Mouse (Mus musculus): ENCODE data around the gene Egr2.

Egr2 gene

DNA sequence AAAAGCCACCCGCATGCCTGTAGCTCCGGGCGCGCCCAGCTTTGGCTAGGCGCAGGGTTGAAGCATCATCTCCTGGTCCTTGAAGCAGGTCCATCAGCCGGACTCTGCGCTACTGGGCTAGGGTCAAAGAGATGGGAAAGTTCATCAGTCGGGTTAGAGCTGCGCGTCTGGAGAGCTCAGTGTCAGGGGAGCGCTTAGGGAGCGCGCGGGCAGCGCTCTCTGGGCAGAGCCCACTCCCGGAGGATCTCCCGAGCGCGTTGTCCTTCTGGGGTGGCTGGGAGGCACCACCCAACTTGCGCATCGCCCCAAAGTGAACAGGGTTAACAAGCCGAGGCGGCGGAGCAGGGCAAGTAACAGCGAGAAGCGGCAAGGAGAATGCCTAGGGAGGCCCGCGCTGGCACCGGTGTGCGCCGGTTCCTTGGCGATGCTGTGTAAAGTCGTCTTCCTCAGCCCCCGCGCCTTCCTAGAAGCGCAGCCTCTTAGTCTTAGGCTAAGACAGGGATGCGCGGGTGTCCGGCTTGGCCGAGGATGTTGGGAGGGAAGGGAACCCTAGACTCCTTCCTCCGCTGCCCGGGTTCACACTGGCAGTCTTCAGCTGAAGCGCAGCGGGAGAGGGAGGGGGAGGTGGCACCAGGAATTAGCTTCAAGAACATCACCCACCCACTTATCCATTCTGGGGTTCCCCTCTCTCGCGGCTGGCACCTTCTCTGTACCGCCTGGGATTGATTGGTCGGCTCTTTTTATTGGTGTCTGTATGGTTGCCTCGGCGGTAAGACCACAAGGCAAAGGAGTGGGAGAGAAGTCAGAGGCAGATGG lies 3.5 kb downstream of the Egr2 start:
- no peak for DNase-seq (ENCODE audit: low spot score in 2 of 2)

GRCm38 (mm10) chr10:67539401-67539730 lies 4.1 kb downstream of the Egr2 start:
- no peak for DNase-seq (ENCODE audit: low spot score in 2 of 2)

- DNase-seq (ENCODE audit: low spot score in 2 of 2), result no peak
Measured at GRCm38 (mm10) chr10:67540591-67540990, 5.3 kb downstream of the Egr2 start.

DNA sequence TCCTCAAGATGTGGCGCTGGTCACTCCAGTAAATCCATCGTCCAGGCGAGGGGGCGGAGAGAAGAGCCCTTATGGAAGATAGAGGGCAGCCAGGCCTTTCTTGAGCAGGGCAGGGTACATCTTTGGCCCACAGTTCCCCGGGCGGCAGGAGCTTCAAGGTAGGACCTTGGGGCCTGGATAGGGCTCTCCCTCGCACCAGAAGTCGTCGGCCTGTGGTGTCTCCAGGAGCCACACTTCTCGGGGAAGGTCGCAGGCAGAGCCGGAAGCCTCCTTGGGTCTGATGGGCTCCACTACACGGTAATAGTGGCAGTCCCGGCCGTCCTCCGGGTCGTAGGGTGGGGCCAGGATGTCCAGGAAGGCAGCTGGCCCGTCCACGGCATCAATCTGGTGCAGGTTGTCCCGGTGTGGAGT lies 12.6 kb downstream of the Egr2 start:
- DNase-seq (ENCODE audit: low spot score in 2 of 2), result no peak

DNA sequence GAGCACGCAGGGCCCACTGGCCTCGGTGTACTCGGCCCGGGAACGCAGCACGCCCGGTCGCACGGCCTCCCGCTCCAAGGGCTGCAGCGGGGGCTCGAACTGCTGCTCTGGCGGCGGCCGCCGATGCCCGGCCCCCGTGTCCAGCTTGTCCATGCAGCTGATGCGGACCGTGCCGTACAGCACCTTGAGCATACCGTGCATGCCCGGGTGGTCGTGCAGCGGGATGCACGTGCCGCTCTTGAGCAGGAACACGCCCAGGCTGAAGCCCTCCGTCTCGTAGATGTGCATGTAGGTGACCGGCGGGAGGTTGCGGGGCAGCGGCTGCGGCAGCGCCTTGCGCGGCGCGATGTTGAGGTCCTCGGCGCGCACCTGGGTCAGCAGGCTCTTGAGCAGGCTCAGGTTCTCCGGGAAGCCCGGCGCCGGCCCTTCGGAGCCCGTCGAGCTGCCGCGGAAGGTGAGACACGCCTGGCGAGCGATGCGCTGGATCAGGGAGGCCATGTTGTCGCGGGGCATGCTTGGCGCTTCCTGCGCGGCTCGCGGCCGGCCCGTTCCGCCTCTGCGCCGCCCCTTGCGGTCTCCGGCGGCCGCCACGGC lies 13.1 kb downstream of the Egr2 start:
- peak in 1 of 2 experiments; percentile 68 for DNase-seq (ENCODE audit: low spot score in 2 of 2)

- DNase-seq (ENCODE audit: low spot score in 2 of 2), result peak; percentile 82 to 89
Measured at GRCm38 (mm10) chr10:67548877-67549731, 13.8 kb downstream of the Egr2 start, which contains the start of gene Ado. Gene Ado, minus strand, starts transcription at chr10:67548955.

DNA sequence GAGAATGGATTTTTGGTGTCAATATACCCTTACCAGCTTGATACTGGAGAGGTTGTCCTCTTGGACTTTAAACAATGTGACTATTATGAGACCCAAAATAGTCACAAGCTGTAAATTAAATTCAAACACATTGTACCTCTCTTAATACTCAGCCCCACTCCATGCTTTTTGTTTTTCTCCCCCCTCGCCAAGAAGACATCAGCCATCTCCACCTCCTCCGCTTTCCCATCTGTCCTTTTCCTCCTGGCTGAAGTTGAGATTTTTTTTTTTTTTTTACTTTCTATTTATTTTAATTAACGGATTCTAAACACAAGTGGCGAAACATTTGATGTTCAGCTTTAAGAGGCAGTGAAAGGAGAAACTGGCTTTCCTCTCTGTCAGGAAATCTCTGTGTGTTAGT lies 22.8 kb downstream of the Egr2 start:
- no peak for DNase-seq (ENCODE audit: low spot score in 2 of 2)

DNA sequence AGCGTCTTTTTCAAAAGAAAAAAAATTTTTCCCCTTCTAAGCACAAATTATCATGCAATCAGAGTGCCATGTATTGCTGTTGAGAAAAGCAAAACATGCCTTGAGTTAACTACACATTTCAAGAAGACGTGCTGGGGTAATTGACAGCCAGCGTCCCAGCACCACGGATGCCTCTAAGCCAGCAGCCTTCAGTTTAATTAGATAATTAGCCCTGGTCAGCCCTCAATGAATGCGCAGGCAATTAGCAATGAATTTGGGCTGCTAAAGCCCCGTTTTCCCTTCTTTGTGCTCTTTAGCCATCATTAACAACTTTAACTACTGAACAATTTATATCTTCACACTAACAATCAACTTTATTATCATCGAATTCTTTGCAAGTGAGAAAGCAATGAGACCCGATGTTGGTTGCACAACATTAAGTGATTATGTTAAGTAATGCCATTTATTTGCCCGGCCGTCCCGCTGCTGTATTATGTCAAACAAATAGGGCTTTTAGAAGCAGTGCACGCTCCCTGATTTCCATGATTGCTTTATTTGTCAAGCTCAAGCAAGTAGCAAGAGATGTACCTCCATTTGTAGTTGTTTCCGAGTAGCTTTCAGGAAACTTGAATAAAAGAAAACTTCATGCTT lies 24.6 kb downstream of the Egr2 start:
- DNase-seq (ENCODE audit: low spot score in 2 of 2), result no peak

DNA sequence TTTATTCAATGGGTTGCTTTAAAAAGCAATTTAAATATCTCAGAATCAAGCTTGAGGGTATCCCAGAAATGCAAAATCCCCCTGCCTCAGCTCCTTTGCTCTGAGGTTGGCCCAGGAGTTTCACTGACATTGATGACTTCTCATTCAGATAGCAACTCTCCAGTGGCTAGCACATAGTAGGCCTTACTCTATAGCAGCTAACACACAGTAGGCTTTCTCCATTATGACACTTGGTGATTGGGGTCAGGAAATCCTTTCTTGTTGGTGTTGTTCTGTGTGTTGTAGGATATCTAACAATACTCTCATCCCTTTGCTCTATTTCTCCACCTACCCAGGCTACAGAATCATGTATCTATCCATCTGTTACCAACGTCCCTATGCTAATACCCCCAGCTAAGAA lies 25.9 kb downstream of the Egr2 start:
- DNase-seq (ENCODE audit: low spot score in 2 of 2), result no peak

GRCm38 (mm10) chr10:67564509-67564908 lies 29.2 kb downstream of the Egr2 start:
- no peak for DNase-seq (ENCODE audit: low spot score in 2 of 2)

- DNase-seq (ENCODE audit: low spot score in 2 of 2), result no peak
Measured at GRCm38 (mm10) chr10:67566104-67566503, 30.8 kb downstream of the Egr2 start.

DNA sequence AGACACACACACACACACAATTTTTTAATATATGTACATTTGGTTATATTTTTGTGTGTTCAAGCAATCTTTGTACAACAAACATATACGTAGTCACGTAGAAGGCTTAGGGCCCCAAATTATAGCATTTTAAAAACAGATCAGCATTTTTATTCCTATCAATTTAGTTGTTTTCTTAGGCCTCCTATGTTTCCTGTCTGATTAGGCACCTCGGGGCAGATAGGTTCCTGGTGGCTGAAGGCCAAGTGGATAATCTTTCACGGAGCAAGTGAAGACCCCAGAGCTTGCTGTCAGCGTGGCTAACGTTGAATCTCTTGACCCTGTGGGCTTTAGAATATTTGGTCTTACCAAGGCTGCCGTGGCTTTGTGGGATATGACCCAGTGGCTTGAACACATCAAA lies 34.3 kb downstream of the Egr2 start:
- DNase-seq (ENCODE audit: low spot score in 2 of 2), result no peak

- no peak for DNase-seq (ENCODE audit: low spot score in 2 of 2)
Measured at GRCm38 (mm10) chr10:67571443-67571842, 36.2 kb downstream of the Egr2 start.

- no peak for DNase-seq (ENCODE audit: low spot score in 2 of 2)
Measured at GRCm38 (mm10) chr10:67573310-67573709, 38.0 kb downstream of the Egr2 start.

GRCm38 (mm10) chr10:67579830-67580229 lies 44.6 kb downstream of the Egr2 start:
- DNase-seq (ENCODE audit: low spot score in 2 of 2), result no peak

DNA sequence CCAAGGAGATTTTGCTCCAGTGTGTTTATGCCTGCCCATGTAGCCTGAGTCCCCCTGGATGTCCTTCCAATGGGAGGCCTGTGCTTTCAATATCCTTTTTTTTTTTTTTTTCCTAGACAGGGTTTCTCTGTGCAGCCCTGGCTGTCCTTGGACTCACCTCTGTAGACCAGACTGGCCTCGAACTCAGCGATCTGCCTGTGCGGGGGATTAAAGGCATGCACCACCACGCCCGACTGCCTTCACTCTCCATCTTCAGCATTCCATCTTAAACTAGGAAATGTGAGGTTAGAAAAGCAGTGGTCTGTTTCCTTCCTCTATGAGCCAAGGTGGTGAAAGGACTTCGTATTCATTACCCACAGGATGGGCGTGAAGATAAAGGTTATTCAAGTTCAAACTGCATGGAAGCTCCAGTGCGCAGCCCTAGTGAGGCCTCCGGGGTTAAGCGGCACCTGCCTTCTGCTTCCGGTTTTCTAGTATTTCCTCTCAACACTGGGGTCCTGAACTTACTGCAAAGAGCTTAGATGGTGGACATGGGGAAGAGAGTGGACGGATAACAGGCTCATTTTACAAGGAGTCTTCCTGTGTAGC lies 46.5 kb downstream of the Egr2 start:
- DNase-seq (ENCODE audit: low spot score in 2 of 2), result no peak

DNA sequence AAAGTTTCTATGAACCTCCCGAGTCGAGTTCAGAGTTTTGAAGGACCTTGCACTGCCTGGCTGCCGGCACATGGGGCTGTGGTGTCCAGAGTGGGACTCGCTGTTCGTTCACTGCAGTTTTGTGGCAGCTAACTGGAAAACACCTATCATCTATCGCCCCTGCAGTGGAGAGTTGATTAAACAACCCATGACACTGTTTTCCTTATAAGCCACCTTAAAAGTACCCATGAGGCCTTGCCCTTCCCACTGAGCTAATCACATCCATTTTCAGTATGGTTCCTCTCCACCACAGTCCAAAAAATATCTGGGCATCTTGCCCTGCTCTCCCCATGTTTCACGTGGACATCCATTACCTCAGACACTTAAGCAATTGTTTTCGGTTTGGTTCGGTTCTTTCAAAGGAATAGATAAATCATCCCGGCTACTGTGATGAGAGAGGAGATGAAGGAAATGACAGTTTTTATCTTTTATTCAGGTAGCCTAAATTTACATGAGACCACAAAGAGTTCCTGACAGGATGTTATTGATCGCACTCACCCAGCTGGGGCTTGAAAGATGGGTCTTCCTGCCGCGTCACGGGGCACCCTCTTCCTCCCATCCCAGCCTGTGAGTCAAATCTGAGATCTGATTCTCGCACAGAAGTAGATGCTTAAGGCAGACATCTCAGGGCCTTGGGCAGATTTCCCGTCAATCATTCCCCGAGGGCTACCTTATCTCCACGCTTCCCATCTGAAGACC lies 50.8 kb downstream of the Egr2 start:
- no peak for DNase-seq (ENCODE audit: low spot score in 2 of 2)
